Mouse (Mus musculus) forelimb bud, embryonic 11.5 days (tissue): ENCODE data around the gene Gm17334.

Experiments used
- DNase-seq: peaks from one replicate; pipeline ENCODE4 v3.0.0-alpha.2; 2012; ENCODE audit warnings: low read depth, low spot score

The Gm17334 gene

GRCm38 (mm10) chr11:53773087-53773486 lies at the start of gene Gm17334:
Gene Gm17334, minus strand, starts transcription at chr11:53773187.
- no peak for DNase-seq

DNA sequence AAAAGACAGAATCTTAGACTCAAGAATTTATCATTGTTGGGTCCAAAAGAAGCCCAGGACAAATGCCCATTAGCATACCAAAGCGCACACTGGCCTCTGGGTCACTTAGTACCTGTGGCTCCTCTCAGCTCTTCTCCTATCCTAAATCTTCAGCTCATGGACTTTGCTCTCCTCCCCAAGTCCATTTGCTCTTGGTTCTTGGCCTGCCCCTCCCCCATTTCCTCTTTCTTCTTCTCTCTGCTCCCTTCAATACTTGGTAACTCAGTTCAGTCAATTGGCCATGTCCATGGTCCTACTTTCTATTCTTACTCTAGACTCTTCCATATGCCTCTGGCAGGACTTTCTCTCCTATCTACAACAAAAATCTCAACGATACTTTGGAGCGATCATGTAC lies 49.0 kb upstream of the Gm17334 start:
- DNase-seq, result no peak

DNA sequence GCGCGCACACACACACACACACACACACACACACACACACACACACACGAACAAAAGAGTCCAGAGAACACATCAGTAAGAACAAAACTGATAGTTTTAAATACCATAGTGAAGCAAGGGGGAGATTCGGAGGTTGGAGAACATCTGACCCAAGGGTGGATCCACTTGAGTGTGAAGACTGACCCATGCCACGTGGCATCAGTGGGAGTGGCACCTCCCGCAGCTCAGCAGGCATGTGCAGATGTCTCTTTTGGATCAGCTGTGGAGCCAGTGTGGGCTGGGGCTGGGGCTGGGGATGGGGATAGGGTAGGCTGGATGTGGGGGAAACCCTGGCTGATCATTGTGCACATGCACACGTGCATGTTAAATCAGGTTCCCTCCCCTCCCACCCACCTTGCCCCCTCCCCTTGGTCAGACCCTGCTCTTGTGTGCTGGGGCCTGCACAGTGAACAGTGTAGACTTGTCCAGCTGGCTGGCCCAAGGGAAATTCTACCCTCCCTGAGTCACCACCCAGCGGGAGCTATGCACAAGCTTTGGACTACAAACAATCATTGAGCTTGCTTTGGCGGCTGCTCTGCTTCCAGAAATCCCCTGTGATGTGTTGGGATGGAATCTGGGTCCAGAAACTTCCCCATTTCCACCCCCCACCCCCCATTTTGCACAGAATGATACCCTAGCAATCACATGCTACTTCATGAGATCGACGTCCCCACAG lies 48.4 kb upstream of the Gm17334 start:
- DNase-seq, result no peak

GRCm38 (mm10) chr11:53820516-53821170 lies 47.7 kb upstream of the Gm17334 start:
- DNase-seq, result no peak

DNA sequence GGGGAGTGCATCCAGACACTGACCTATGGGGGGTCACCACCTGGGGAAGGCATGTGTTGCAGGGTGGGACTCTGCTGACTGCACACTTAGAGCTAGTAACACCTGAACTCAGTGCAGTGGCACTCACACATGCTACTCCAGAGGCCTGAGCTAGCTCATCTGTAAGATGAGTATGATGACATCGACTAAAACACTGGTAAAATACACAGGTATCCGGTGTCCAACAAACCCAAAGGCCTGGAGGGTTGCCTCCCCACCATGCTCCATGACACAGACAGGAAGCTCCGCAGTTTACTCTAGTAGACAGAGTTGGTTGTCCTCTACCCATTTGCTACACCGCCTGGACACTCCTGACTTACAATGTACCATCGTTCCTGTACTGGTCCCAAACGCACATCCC lies 46.5 kb upstream of the Gm17334 start:
- no peak for DNase-seq

DNA sequence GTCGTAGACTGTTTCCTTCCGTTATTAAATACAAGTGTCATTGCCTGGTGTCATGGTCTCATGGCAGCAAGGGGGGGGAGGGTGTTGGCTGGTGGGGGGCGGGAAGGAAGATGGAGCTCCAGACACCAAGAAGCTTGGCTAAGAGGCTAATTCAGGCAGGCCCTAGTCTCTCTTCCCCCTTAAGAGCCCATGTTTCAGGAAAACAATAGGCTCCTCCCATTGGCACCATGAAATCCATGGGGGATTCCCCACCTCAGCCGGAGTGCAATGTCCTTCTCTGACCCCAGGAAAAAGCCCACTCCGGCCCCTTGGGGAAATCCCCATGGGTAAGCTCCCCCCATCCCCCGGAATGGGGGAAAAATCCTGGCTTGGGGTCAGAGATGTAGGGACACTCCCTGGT lies 45.8 kb upstream of the Gm17334 start:
- no peak for DNase-seq

GRCm38 (mm10) chr11:53816841-53817375 lies 43.9 kb upstream of the Gm17334 start:
- DNase-seq, result no peak

DNA sequence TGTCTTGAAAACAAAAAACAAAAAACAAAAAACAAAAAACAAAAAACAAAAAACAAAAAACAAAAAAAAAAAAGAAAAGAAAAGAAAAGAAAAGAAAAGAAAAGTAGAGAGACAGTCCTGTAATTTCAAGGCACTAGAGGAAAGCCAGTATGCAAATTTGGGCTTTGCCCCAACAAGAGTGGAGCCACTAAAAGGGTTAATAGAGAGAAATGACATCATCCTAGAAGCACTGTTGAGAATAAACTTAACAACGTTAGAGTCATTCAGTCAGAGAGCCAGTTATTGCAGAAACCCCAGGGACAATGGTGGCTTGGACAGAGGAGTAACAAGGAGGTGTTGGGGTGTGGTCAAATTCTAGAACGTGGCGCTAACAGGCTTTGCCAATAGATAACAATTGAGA lies 41.8 kb upstream of the Gm17334 start:
- DNase-seq, result no peak

DNA sequence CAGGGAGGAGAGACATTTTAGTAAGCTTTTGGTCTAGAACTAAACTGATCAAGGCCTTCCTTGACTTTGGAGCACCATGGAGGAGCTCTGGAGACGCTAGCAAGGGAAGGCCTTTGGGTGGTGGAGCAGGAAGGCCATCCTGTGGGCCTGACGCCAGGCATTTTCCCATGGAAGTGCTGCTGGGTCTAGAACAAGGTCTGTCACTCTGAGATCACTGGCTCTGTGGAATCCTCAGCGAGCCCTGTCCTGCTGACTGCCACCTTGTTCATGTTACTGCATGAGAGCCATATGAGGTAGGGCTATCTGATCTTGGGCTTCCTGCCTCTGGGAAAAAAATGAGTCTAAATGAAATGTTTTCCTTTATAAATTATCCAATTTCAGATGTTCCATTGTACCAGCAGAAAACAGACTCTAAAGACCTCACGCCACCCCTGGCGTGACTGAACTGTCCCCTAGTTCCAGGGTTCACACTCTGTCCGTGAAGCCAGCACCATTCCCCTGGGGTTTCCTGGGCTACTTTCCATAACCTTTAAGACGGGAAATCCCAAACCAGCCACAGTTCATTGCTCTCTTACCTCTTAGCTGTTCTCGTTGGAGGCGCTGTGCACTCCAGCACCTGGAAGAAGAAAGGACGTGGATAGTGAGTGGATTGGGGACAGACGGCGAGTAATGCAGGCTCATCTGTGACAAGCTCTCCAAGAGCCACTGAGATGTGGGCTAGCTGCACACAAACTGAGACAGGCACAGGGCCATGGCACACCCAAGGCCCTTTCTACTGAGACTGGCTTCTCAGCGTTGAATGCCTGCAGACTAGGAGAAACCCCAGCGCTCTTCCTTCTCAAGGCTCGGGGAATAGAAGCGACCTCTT lies 40.2 kb upstream of the Gm17334 start:
- DNase-seq, result no peak

GRCm38 (mm10) chr11:53811312-53811711 lies 38.3 kb upstream of the Gm17334 start:
- DNase-seq, result no peak

DNA sequence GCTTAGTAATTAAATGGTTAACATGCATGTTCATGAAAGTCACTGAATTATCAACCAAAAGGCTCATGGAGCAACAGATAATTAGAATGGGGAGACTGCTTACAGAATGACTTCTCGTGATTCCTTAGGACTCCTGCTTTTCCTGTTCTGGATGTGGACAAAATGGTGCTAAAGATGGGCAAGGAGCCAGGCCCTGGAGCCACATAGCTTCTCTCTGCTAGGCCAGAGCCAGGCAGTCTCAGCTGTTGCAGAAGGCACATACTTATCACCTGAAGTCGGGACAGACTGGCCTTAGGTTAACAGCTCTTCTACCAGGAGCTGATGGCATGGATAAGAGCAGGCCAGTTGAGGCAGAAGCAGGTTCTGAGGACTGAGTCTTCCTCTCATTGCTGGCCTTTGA lies 37.8 kb upstream of the Gm17334 start:
- DNase-seq, result no peak

DNA sequence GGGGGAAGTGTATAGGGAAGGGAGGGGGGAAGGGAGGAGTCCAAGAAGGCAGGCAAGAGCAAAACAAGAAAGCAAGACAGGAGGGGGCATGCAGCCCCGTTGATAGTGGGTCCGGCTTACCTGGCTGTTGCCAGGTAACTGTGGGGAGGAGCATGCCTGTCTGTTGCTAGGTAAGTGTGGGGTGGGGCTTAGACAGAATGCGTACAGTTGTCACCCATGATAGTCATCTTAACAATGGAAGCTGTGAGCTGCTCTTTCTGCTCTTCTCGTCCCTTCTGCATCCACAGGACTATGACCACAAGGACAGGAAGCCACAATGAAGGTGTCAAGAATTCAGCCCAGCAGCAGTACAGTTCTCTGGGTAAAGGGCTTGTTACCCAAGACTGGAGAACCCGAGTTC lies 37.2 kb upstream of the Gm17334 start:
- DNase-seq, result no peak

GRCm38 (mm10) chr11:53809354-53809753 lies 36.4 kb upstream of the Gm17334 start:
- DNase-seq, result no peak

DNA sequence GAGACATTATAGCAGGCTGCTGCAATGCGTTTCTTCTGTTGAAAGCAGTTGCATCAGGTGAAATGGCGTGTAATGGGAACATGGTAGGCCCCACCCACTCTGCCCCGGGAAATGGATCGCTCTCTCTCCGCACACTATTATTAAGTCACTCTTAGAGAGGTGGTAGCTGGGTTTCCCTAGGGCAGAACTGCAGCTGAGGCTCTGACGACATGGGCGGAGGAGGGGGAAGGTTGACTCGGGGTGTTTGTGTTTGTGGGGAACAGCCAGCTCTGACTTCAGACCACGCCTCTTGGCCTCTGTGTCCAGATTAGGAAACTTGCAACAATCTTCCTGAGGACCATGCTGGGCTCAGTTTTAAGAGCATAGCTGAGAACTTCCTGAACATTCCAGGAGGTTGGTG lies 32.8 kb upstream of the Gm17334 start:
- no peak for DNase-seq

- DNase-seq, result no peak
Measured at GRCm38 (mm10) chr11:53804569-53805344, 31.8 kb upstream of the Gm17334 start.

- no peak for DNase-seq
Measured at GRCm38 (mm10) chr11:53803494-53803893, 30.5 kb upstream of the Gm17334 start.

- no peak for DNase-seq
Measured at GRCm38 (mm10) chr11:53803093-53803492, 30.1 kb upstream of the Gm17334 start.

- no peak for DNase-seq
Measured at GRCm38 (mm10) chr11:53800975-53801374, 28.0 kb upstream of the Gm17334 start.

GRCm38 (mm10) chr11:53800036-53800435 lies 27.0 kb upstream of the Gm17334 start:
- no peak for DNase-seq

DNA sequence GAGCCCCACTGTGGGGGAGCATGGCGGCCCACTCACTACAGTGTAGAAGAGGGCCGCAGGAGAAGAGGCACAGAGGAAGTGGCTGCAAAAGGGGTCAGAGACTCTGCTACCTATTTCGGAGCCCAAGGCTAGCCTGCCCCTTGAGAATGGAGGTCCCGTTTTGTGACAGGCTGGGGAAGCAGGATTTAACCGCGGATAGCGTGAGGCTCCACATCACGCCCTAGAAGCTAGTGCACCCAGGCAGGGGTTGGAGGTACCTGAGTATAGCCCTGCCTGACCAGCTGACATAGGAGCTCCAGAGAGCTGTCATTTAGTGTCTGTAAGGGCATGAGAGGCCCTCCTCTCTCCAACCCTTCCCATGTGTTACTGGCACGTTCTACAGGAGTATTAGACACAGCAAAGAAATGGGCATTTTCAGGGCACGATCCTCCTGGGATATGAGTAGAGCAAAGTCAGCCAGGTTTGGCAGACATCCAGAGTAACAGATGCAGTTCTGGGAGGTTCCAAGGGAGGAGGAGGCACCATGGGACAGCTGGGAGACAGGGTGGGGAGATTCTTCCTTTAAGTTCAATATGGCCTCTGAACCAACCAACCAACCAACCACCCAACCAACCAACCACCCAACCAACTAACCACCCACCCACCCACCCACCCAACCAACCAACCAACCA lies 25.2 kb upstream of the Gm17334 start:
- no peak for DNase-seq

- DNase-seq, result no peak
Measured at GRCm38 (mm10) chr11:53797386-53797920, 24.5 kb upstream of the Gm17334 start.
